Mouse (Mus musculus) frontal cortex, adult 2 months (tissue): ENCODE results near the gene Frmpd3. TPM values are rescaled to one million over a fixed set of nuclear protein-coding genes. Genes with fewer than 3 reads are reported as not detected.
A peak's percentile ranks its signal among the peaks of the same experiment; 100 is the strongest.
"Not testable (repeated sequence)": the region's sequence is repeated elsewhere in the genome, so short reads cannot be mapped to it uniquely, and the experiment has no call there.

Experiments
- DNase-seq, 2 experiments: peaks; one replicate each; pipeline ENCODE4 v3.0.0; 2022; ENCODE audit warnings: low spot score in 1 of 2; ENCODE audit errors: extremely low spot score in 1 of 2
- polyA plus RNA-seq: library from polyadenylated mRNA; depleted of rRNA; stranded (reverse); fragments of >200 nt; gene quantifications from 2 replicates; pipeline ENCODE4 v1.2.3, GENCODE M21; 2012; rRNA removed

The Frmpd3 gene
- 16.0 and 16.8 TPM in 2 replicates for polyA plus RNA-seq

DNA sequence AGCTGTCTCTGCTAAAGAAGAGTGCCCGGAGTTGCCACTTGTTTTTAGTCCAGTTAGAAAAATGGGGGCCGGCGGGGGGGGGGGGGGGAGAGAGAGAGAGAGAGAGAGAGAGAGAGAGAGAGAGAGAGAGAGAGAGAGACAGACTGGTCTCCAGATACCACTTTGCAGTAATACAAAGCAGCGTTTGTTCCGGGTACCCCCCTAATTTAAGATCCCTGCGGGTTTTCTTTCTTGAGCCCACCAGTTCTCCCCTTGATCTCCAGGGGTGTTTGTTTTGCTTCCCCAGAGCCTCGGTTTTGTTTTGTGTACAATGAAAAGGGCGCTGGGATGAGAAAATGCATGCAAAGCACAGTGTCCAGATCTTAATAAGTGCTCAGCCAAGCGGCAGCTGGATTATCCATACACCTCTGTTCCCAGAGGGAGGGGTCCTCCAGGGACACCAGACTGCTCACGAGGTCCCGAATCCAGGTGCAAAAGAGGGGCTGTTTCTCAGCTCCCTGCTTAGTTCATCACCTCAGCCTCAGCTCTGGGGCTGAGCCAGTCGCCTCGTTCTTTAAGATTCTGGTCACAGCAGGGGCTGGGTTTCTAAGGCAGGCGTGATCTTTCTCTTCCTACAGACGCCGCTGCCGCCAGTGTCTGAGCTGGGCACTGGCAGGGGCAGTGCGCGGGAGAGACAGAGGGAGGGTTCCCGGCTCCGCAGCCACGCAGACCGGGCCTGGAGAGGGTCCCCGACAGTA lies at the start of gene Frmpd3:
TSS of gene Frmpd3 (plus strand) at position 608 of the 737 bp plus-strand sequence.
- peak in 1 of 2 experiments; percentile 4 for DNase-seq

DNA sequence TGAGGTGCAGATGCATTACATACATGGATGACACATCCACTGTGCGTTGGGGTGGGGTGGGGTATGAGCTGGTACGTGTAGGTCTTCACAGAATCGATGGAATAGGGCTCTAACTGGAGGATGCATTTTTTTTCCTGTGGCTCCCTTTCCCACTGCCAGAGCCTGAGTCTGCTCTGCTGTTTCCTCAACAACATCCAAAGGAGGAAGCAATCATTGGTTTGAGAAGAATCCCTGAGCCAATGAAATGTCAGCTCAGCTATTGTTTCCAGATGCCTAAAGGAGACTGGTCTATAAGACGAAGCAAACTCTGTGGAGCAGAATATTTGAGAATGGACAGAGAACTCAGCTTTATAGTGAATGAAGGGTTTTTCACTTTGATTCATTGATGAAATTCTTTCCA lies 38.3 kb upstream of the Frmpd3 start:
- no peak for DNase-seq

DNA sequence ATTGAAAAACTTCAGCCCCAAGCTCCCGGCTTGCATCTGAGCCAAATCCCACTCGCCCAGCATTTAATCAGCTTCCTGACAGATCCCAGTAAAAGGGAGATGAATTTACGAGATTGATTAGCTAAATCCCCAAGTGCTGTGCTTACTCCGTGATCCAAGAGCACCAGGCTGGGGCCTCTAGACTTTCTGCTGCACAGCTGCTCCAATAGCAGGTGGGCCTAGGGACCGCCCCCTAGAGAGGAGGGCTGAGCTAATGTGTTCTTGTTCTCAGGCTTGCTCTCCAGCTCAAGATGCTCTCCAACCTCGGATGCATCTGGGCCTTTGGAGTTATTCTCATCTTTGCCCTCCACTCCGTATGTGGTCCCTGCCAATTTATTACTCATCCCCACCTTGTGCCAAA lies 36.4 kb upstream of the Frmpd3 start:
- DNase-seq, result peak in 1 of 2 experiments; percentile 3

DNA sequence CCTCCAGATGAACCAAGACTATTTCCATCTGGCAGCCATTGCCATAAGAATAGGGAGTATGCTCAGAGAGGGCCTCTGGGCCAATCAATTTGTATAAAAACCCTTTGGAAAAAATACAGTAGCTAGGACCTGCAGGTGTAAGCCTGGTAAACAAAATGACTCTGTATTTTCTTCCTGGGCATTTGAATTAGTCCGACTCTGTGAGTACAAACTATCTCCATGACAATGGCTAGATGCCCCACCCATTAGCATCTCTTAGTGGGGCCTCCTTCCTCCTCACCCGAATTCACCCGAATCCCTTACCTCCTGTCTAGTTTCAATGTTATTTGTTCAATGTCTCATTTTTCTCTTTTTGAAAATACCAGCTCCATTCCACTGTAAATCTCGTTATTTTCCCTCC lies 24.1 kb upstream of the Frmpd3 start:
- DNase-seq, result no peak

DNA sequence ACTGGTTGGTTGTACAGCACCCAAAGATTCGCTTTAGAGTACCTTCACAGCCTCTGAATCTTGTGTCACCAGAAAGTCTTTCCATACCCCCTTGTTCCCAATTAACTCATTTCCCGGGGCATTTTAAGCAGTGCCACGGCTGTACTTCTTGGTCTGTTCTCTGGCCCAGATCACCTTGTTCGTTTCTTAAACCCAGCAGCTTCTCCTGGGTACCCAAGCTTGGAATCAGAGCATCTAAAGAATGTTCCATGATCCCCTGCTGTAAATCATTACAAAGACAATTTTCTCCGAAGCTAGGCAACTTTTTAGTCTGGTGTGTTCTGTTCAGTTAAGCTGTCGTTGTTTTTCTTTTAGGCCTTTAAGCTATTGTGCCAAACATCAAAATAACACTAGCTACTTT lies 22.9 kb upstream of the Frmpd3 start:
- DNase-seq, result no peak

DNA sequence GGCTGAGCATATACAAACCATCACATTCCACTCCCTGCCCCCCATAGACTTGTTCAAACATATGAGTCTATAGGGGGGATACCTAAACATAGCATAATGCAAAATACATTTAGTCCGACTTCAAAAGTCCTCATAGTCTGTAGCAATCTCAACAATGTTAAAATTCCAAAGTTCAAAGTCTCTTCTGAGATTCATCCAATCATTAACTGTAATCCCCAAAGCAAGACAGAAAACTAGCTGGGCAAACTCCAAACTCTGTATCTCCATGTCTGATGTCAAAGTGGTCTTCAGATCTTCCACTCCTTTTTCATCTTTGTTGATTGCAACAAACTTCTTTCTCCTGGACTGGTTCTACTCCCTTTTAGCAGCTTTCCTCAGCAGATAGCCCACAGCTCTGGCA lies 21.4 kb upstream of the Frmpd3 start:
- DNase-seq, result not testable (repeated sequence)

DNA sequence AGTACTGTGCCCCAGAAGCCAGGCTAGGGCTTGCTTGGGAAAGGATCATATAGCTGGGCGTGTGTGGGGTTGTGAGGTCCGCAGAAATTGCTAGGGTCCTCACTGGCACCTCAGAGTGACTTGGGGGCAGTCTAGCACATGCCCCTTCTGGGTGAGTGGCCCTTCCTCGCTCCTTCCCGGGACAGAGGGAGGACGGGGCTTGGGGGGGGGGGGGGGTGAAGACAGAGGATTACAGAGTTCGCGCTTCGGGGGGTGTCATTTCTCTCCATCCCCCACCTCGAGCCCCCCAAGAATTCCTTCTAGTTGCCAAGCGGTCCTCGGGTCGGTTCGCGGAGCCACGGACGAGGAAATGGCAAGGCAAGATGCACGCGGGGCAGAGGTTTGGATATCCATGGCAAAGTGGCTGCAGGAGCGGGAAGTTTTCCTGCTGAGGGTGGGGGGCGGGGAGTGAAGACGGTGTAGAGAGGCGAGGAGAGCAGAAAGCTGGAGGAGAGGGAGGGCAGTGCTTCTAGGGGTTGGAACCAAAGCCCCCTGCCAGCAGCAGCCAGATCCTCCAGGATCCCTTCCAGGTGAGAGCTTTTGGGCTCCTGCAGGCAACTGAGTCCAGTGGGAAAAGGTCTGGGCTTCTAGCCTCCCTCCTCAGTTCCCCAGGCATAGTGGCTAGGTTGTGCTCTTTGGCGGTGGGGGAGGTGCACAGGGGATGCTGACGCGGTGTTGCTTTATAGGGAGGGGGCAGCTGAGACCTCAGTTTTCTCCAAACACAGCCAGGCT lies 515 bp downstream of the Frmpd3 start:
- no peak for DNase-seq

DNA sequence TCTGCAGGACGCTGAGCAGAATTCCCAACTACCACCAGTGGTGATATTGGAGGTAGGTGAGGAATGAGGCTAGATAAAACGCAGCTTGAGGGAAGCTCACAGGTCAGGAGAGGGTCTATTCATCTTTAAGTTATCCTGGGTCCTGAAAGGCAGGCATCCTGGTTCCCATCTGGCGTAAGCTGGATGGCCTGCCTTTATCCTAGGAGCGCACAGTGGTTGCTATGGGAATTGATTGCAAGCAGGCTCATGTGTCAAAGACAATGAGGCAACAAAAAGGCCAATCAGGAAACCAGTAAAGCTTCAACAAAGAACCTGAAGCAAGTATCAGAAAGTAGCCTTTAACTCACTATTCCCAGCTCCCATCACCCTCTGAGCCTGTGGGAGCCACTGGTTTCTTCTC lies 33.6 kb downstream of the Frmpd3 start:
- DNase-seq, result no peak

DNA sequence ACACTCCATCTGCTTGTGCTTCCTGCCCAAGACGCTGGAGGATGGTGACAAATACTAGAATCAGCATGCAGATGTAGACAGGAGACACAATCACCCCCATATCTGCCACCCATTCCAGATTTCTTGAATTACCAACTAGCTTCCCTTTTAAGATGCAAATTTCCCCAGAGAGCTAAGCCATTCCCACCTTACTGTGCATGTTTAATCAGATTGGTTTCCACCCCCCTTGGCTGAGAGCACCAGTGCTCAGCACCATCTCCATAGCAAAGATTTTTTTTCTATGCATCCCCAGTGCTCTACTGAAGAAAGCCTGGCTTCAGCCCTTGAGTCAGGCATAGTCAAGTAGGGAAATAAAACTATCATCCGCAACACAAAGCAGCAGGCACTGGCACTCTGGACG lies 57.9 kb downstream of the Frmpd3 start:
- DNase-seq, result peak; percentile 21 to 53

DNA sequence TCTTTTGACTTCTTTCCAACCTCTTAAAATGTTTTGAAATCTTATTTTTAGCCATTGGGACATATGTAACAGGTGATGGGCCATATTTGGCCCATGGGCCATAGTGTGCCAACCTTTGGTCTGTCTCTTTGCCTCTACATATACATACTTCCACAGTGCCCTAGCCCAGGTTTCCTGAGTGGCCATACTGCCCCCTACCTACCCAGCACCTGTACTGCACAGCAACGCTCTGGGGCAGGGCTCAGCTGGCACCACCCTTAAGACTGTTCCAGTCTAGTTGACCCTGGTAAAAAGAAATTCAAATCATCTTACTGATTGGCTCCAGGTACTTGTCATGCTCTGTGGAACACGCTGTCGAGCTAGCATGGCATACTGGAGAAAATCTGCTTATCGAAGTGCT lies 60.8 kb downstream of the Frmpd3 start:
- DNase-seq, result no peak

DNA sequence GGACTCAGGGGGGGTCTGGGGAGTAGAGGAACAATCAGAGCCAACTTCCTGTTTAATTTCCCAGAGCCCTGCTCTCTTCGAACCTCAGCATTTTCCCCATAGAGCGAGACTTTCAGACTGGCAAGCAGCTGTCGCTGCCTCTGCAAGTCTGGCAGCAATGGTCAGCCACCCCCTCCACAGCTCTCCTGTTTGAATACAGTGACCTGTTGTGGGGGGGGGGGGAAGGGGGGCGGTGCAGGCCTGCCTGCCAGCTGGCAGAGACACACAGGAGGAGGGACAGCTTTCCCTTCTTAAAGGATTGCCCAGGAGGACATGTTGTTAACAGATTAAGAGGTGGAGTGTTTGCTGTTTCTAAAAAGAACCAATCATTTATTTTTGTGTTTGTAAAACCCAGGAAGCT lies 64.0 kb downstream of the Frmpd3 start:
- no peak for DNase-seq

DNA sequence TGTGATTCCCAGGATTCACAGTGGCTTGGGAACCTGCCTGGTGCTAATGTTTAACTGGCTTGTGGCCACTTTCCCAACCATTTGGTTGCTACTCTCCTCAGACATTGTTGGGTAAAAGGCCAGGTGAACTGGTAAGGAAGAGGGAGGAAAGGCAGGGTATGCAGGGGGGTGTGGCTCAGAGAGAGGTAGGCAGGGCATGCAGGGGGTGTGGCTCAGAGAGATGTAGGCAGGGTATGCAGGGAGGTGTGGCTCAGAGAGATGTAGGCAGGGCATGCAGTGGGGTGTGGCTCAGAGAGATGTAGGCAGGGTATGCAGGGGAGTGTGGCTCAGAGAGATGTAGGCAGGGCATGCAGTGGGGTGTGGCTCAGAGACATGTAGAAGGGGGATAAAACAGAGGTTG lies 64.4 kb downstream of the Frmpd3 start:
- no peak for DNase-seq

DNA sequence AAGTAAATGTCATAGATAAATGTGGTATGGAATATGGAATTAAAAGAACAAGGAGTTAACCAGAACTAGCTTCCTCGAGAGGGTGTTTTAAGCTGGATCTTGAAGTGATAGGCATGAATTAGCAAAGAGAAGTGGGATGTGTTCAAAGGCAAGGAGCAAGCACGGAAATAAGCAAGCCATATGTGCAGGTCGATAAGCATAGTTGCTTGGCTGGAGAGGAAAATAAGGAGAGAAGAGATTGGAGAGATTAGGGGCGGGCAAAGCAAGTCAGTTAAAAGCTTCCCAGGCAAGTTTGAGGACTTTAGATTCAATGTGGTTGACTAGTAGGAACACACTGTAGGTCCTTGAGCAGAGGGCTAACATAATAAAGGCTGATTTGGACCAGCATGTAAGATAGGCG lies 65.5 kb downstream of the Frmpd3 start:
- no peak for DNase-seq

DNA sequence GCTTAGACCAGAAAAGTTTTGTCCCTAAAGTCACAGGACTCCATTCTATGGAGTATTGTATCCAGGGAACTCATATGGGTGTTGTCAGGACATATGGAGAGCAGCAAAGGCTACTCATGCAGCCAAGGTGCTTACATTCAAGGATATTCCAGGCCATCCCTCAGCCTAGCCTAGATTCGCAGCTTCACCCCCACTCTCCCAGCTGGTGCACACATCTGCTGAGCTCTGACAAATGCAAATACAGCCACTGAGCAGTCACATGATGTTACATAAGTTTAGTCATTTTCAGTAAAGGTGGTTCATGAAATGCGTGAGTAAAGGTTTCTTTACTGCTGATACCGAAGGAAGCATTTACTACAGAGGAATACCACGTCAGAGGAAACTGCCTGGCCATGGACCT lies 76.4 kb downstream of the Frmpd3 start:
- DNase-seq, result peak; percentile 54 to 57

DNA sequence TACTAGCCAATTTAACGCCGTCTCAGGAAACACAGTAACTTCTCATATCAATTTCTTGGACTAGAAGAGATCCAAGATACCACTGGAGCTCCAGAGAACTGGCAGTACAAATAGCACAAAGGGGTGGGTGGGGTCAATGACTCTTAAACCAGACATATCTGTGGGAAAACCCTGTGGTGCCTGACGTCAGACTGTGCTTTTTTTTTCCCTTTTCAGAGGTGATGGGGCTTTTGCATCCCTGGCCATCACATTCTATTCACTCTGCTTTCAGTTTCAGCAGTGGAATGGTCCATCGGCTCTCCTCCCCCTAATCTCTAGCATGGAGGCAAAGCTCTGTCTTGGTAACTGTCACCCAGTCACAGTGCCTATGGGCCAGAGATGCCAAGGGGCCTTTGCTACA lies 85.1 kb downstream of the Frmpd3 start:
- no peak for DNase-seq

DNA sequence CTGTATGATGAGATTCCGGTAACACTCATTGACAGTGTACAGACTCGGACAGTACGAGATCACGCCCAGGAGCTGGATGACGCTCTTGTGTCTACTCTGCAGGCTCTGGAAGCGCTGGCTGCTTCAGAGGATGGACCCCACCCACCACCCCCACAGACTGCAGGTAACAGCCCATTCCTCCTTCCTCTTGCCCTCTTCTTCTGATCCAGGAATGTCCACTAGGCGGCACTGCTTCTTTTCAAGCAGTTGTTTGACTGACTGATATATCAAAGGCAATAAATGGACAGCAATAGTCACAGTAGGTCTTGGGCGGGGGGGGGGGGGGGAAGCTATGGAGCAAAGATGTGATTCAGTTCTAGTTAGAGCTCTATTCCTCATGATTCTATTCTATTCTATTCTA lies 86.2 kb downstream of the Frmpd3 start:
- DNase-seq, result no peak

DNA sequence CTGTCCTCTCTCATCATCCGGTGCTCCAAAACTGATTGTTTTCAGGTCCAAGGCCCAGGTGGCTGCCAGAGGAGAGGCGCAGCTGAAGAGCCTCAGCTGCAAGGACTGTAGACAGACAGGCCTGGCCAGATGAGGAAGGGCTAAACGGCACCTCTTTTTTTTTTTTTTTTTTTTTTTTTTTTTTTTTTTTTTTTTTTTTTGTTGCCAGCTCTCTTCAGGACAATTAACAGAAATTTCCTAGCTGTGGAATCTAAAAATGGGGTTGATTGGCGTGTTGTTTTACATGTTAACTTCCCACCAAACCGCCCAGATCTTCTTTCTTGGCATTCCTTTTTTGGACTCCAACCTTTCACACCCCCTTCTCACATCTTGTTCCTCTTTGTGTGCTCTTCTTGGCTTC lies 87.9 kb downstream of the Frmpd3 start:
- DNase-seq, result no peak

DNA sequence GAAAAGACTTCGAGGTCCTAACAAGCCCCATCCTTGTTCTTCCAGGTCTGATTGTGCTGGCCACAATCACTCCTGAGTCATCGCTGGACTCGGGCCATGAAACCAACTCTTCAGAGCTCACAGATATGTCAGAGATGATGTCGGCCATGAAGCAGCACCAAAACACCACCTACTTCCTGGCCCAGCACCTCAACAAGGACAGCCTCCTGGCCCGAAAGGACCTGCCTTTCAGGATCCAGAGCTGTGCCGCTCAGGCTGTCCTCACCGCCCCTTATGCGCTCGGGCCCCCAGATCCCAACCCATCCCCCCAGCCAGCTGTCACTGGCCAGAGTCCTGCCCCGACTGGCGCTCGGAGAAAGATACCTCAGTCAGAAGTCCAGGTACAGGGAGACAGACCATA lies 88.4 kb downstream of the Frmpd3 start:
- DNase-seq, result no peak

DNA sequence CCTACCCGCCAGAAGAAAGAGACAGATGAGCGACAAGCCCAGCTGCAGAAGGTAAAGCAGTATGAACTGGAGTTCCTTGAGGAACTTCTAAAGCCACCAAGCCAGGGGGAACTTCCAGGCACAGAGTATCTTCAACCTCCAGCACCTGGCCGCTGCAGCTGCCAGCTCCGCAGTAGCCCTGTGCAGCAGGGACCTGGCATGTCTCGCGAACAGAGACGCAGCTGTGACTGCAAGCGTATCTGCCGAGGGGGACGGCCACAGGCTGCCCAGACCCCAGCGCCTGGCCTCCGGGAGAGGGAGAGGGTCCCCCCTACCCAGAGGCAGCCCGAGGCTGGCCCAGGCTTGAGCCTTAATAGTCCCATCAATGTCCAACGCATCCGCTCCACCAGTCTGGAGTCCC lies 89.9 kb downstream of the Frmpd3 start:
- no peak for DNase-seq

DNA sequence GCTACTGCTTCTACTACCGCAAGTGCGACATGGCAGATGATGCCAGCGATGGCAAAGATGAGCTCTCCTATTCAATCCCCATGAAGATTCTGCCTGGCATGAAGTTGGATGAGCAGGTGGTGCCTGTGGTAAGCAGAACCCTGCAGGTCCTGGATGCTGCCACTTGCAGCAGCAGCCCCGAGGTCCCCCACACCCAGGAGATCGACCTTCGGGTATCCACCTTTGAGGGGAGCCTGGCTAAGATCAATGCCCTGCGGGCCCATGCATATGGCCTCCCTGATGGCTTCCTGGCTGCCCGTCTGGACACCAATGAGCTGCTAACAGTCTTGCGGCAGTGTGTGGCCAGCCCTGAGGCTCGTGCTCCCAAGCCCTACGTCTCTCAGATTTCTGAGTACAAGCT lies 90.7 kb downstream of the Frmpd3 start:
- no peak for DNase-seq

DNA sequence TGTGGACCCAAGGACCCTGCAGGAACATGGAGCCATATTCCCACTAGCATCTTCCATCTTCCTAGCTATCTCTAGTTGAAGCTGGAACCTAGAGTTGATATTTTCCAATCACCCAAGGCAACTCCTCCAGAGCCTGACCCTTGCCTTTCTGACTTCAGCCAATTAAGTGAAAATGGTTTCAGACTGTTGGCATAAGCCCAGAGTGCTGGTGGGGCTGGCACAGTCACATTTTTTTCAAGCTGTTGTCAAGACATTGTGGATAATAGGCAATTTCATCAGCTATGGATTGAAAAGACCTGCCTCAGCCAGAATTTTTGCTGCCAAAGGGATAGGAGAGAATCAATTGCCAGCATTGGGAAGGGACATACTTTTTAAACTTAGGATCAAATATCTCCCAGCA lies 95.8 kb downstream of the Frmpd3 start:
- DNase-seq, result no peak

DNA sequence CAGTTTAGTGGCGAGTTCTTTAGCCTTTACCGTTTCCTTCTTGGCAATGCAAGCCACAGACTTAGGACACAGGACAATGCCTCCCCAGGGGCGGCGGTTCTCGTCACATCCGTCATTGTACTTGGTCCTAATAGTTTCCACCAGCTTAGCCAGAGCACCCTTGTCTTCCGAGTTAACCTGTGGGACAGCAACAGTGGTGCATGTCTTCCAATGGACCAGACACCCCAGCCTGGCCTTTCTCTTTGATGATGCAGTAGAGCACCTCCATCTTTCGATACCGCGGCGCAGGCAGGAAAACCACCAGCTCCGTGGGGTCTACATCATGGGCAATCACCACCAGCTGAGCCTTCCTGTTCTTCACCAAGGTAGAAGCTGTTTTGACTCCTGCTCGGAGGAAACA lies 103.5 kb downstream of the Frmpd3 start:
- no peak for DNase-seq
